Mouse (Mus musculus) cerebellum, adult 2 months (tissue): ENCODE data around the gene Wfdc1.

ENCODE experiments used
- CTCF ChIP-seq: fragments of 200-500 bp; IDR thresholded peaks from 2 replicates; pipeline ENCODE4 v1.5.1; 2011; ENCODE audit warnings: low read depth, mild to moderate bottlenecking, control low read depth, low read length, moderate library complexity, borderline replicate concordance; ENCODE audit not compliant: insufficient read depth
- POLR2A ChIP-seq: fragments of 200-500 bp; IDR thresholded peaks from 2 replicates; pipeline ENCODE4 v1.6.1; 2011; ENCODE audit warnings: low read length, control low read depth, borderline replicate concordance; ENCODE audit not compliant: insufficient read depth

GRCm38 (mm10) chr8:119666219-119666951 is at the start of gene Wfdc1:
- no peak for TF ChIP-seq POLR2A
- TF ChIP-seq CTCF = no peak
